In genomic region chr2:128235127-128235526, GRCm38 (mm10) we compare ENCODE assay signal across 12 mouse cellular contexts.
"Had no signal": no experiment of that assay in that cellular context is flagged by ENCODE, and none has a peak within 500 bp of the region (broad histone marks: within the 10 kb centered on the region; RNA-seq: fewer than 3 reads in every experiment).

No protein-coding gene starts in this region.

- DNase-seq: kidney, adult 11 months; kidney, adult 9 months; kidney, postnatal 36 days; lung, adult 18-20 months; retina, postnatal 1 day had no signal

- H3K4me2 ChIP-seq: limb, embryonic 13.5 days; midbrain, embryonic 12.5 days; neural tube, embryonic 13.5 days had no signal

- H3K4me3 ChIP-seq: layer of hippocampus, adult 2 months; left cerebral cortex, adult 2 months; limb, embryonic 13.5 days; midbrain, embryonic 12.5 days; neural tube, embryonic 13.5 days had no signal

- H3K36me3 ChIP-seq: limb, embryonic 13.5 days; midbrain, embryonic 12.5 days; neural tube, embryonic 13.5 days had no signal

- H3K27me3 ChIP-seq: limb, embryonic 13.5 days; midbrain, embryonic 12.5 days; neural tube, embryonic 13.5 days had no signal

- H3K4me1 ChIP-seq: midbrain, embryonic 12.5 days; neural tube, embryonic 13.5 days had no signal

- H3K9me3 ChIP-seq: limb, embryonic 13.5 days; midbrain, embryonic 12.5 days; neural tube, embryonic 13.5 days had no signal

- H3K9ac ChIP-seq: limb, embryonic 13.5 days; liver, embryonic 14.5 days; midbrain, embryonic 12.5 days; neural tube, embryonic 13.5 days had no signal

- H3K27ac ChIP-seq: kidney, postnatal 0 days; layer of hippocampus, adult 2 months; left cerebral cortex, adult 2 months; limb, embryonic 13.5 days; liver, embryonic 14.5 days; midbrain, embryonic 12.5 days; neural tube, embryonic 13.5 days had no signal
